Mouse (Mus musculus) ES-Bruce4 (cell line): Measurements from ENCODE around the gene Cacng4. TPM values are rescaled to one million over a fixed set of nuclear protein-coding genes. Genes with fewer than 3 reads are reported as not detected.

Experiments used
- H3K27ac ChIP-seq: 2 replicates; pipeline ENCODE4 v1.5.1; 2012; ENCODE audit warnings: low read length, inconsistent platforms; ENCODE audit not compliant: insufficient read depth
- H3K27me3 ChIP-seq: 2 replicates; pipeline ENCODE4 v1.6.1; 2012; ENCODE audit warnings: mild to moderate bottlenecking, low read length, inconsistent platforms; ENCODE audit not compliant: control insufficient read depth, poor library complexity, insufficient read depth, severe bottlenecking
- H3K36me3 ChIP-seq: 2 replicates; pipeline ENCODE4 v1.6.1; 2012; ENCODE audit warnings: inconsistent platforms, mild to moderate bottlenecking, low read length, moderate library complexity; ENCODE audit not compliant: control insufficient read depth, poor library complexity, insufficient read depth, severe bottlenecking
- H3K4me1 ChIP-seq: one replicate; pipeline ENCODE4 v1.8.1; 2011; ENCODE audit warnings: low read length; ENCODE audit not compliant: control insufficient read depth, insufficient read depth
- H3K4me3 ChIP-seq: 2 replicates; pipeline ENCODE4 v1.5.1; 2011; ENCODE audit warnings: low read depth, mild to moderate bottlenecking, low read length
- H3K9ac ChIP-seq: 2 replicates; pipeline ENCODE4 v1.6.1; 2012; ENCODE audit warnings: low read depth, mild to moderate bottlenecking, inconsistent platforms; ENCODE audit not compliant: poor library complexity, severe bottlenecking
- H3K9me3 ChIP-seq: replicated peaks from 2 replicates; pipeline ENCODE4 v1.6.1; 2012; ENCODE audit warnings: mild to moderate bottlenecking, low read length, inconsistent platforms; ENCODE audit not compliant: control insufficient read depth, poor library complexity, insufficient read depth, severe bottlenecking
- CTCF ChIP-seq: IDR thresholded peaks from one replicate; pipeline ENCODE4 v1.8.1; 2011; ENCODE audit warnings: low read depth, low read length
- EP300 ChIP-seq: IDR thresholded peaks from 2 replicates; pipeline ENCODE4 v1.6.1; 2011; ENCODE audit warnings: low read depth, low read length; ENCODE audit not compliant: insufficient read depth
- POLR2A ChIP-seq: IDR thresholded peaks from one replicate; pipeline ENCODE4 v1.8.1; 2011; ENCODE audit warnings: low read length; ENCODE audit not compliant: insufficient read depth
- polyA plus RNA-seq: library from polyadenylated mRNA; stranded (reverse); fragments of >200 nt; gene quantifications from 2 replicates; pipeline ENCODE4 v1.2.4, GENCODE M21; 2011; ENCODE audit warnings: low read depth; ENCODE audit not compliant: missing spikeins, insufficient read depth, insufficient read length

Gene Cacng4
- polyA plus RNA-seq, 1 experiment = 0.96 TPM

DNA sequence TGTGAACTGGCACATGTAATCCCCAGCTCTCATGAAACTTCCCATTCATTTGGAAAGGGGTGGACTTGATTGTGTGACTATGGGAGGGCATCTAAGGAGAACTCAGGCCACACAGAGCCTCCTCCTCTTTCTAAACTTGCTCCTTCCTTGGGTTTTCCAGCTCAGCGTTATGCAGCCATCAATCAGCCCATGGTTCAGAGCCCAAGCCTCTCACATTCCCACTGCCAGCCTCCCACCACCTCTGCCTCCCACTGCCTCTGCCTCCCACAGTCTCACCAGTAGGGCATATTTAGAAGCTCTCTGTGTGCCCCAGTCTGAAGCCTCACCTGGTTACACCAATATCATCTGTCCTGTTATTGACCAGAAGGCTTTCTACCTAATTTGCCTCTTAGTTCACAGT, 11.7 kb upstream of the Cacng4 start:
- H3K4me1 ChIP-seq = no peaks in the 10 kb centered on the region
- no peaks in the 10 kb centered on the region for H3K36me3 ChIP-seq
- no peak overlapping the region for H3K9ac ChIP-seq
- no peaks in the 10 kb centered on the region for H3K9me3 ChIP-seq
- H3K27me3 ChIP-seq = no peaks in the 10 kb centered on the region
- no peak overlapping the region for H3K4me3 ChIP-seq
- no peak for TF ChIP-seq EP300
- TF ChIP-seq CTCF = no peak
- TF ChIP-seq POLR2A = no peak
- H3K27ac ChIP-seq = no peak overlapping the region

DNA sequence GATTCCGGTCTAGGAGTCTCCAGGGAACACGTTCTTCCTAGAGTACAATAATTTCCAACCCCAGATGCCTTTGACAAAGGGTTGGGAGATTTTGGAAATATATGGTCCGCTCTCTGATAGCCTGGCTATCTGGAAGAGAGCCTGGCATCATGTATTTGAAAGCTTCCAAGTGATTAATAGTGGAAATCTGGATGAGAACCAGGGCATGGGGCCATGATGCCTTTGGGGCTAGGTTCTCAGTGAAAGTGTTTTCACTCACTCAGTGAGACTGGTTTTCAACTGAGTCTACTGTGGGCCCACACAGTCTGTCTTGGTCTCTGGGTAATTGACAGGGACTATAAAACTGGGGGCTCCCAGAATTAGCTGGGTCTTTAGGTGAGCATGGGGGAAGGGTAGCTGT, 7.6 kb upstream of the Cacng4 start:
- Histone ChIP-seq H3K4me3 (no peak overlapping the region), H3K36me3 (no peaks in the 10 kb centered on the region), H3K9me3 (no peaks in the 10 kb centered on the region), H3K4me1 (no peaks in the 10 kb centered on the region), H3K27ac (no peak overlapping the region), H3K27me3 (0 out of 2 replicates have a peak, but pooled peaks cover 2% of the 10 kb centered on the region), H3K9ac (no peak overlapping the region)
- TF ChIP-seq POLR2A (no peak), EP300 (no peak), CTCF (no peak)

DNA sequence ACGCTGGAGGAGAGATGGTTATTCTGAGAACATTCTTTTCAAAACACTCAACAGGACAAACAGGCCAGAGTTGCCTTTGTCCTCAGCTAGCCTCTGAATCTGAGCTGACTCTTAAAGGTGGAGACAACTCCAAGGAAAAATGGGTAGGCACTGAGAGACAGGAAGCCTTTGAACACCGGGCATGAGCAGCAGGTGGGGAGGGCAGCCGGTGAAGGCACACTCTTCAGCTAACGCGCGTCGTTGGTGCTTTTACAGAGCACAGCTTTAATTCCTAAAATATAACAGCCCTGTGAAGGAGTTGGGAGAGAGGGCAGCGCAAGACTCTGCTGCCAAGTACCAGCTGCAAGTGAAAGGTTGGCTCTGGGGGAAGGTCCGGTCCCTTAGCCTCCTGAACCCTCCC, 5.0 kb upstream of the Cacng4 start:
- Histone ChIP-seq H3K27me3 (peaks cover 8% of the 10 kb centered on the region), H3K9me3 (no peaks in the 10 kb centered on the region), H3K9ac (no peak overlapping the region), H3K4me1 (no peaks in the 10 kb centered on the region), H3K27ac (no peak overlapping the region), H3K4me3 (no peak overlapping the region), H3K36me3 (no peaks in the 10 kb centered on the region)
- TF ChIP-seq EP300 (no peak), CTCF (no peak), POLR2A (no peak)

DNA sequence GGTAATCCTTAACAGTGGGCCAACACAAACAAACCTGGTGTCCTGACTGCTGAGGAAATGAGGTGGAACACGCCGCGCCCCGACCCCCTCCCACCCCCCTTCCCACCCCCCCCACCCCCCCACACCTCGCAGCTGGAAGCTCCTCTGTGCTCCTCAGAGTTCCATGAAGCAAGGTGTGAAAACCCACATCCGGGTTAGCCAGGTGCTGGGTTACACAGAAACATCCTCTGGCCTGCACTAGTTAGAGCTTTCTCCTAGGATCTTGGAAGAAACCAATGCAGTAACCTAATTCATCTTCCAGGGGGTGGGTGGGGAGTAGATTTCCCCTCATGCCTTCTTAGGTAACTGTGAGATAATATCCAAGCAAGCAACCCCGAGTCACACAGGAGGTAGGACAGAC, 2.0 kb upstream of the Cacng4 start:
- Histone ChIP-seq H3K9ac (no peak overlapping the region), H3K27ac (no peak overlapping the region), H3K27me3 (peaks cover 9% of the 10 kb centered on the region), H3K4me1 (no peaks in the 10 kb centered on the region), H3K9me3 (no peaks in the 10 kb centered on the region), H3K36me3 (no peaks in the 10 kb centered on the region), H3K4me3 (no peak overlapping the region)
- TF ChIP-seq EP300 = no peak

DNA sequence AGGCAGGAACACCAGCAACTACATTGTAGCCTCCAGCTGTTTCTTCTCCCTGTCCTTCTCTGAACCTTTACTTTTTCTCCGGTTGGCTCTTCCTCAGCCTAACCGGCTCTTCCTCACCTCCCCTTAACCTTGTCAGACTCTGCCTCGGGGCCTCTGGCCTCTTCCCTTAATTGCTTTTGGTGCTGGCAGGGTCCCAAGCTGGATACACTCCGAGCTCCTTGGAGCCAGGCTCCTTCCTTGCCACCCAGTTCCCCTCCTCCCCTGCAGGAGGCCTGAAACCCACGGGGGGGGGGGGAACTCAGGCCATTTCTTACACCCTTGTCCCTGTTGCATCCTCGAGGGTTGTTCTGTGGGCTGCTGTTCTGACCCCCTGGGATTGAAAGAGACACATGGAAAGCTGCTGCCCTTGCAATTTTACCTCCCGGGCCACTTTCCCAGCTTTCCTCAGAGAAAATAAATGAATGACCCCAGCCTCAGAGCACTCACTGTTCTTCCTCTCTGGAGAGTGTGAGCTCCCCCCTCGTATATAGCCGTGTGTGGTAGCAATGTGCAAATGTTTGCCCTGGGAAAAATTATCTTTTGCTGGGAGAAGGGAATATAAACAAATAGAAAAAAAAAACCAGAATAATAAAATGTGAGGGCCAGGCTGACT, 1.2 kb upstream of the Cacng4 start:
- H3K9ac ChIP-seq = no peak overlapping the region
- peaks cover 9% of the 10 kb centered on the region for H3K27me3 ChIP-seq
- no peaks in the 10 kb centered on the region for H3K36me3 ChIP-seq
- no peak overlapping the region for H3K4me3 ChIP-seq
- H3K4me1 ChIP-seq = no peaks in the 10 kb centered on the region
- no peak overlapping the region for H3K27ac ChIP-seq
- TF ChIP-seq EP300 = no peak
- TF ChIP-seq POLR2A = no peak
- no peak for TF ChIP-seq CTCF
- H3K9me3 ChIP-seq = no peaks in the 10 kb centered on the region

DNA sequence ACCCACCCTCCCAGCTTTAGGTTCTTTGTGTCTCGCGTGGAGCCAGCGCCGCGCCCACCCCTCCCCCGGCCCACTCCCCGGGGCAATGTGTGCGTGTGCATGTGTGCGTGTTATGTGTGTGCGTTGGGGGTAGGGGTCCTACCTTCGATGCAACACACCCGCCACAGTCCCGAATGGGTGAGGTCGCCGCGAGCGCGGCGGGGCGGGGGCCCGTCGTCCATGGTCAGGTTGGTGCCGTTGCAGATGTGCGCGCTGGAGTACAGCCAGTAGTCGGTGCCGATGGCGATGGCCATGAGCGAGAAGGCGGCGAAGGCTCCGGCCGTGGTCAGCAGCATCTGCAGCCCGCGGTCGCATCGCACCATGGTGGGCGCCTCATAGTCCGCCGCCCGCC, 259 bp downstream of the Cacng4 start:
- TF ChIP-seq EP300 = no peak
- no peak for TF ChIP-seq POLR2A
- no peak for TF ChIP-seq CTCF
- Histone ChIP-seq H3K9ac (peak overlapping the region; percentile 59), H3K4me3 (peak overlapping the region; percentile 89), H3K4me1 (no peaks in the 10 kb centered on the region), H3K27ac (no peak overlapping the region), H3K9me3 (no peaks in the 10 kb centered on the region), H3K27me3 (peaks cover 9% of the 10 kb centered on the region), H3K36me3 (no peaks in the 10 kb centered on the region)
